Mouse (Mus musculus): Measurements from ENCODE around the gene Lypd6.

Lypd6 gene

DNA sequence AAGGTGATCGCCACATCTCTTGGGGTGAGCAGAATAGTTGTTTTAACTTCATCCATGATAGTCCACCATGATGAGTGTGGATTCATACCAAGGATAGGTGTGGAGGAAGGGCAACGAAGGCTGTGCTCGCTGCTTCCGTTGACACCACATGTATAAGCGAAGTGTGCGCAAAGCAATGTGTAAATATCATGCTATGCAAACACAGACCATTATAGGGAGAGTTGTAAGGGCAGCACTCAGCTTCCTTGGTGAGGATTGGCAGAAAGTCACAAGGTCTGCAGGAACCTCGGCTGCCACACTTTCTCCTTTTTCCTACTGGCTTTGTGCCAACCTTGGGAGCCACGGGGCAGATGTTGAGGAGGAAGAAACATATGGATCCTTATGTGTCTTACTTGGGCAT, 97.4 kb downstream of the Lypd6 start:
- intact Hi-C loops (cut with DNase I) = no loop called here

DNA sequence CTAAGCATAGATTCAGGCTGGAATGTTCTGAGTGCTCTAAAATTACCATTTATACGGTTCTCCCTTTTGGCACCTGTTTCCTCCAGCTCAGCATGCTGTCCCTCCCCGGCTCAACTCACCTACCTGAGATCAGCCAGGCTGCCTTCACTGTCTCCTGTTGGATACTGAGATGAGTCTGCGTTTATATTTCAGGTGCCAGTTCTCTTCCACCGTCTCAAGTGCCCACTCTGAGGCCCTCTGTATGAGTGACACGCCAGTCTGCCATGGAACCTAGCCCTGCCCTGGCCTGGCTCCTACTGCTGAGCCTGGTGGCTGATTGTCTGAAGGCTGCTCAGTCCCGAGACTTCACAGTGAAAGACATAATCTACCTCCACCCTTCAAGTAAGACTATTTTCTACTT, 99.0 kb downstream of the Lypd6 start:
- intact Hi-C loops (cut with DNase I) = no loop called here

DNA sequence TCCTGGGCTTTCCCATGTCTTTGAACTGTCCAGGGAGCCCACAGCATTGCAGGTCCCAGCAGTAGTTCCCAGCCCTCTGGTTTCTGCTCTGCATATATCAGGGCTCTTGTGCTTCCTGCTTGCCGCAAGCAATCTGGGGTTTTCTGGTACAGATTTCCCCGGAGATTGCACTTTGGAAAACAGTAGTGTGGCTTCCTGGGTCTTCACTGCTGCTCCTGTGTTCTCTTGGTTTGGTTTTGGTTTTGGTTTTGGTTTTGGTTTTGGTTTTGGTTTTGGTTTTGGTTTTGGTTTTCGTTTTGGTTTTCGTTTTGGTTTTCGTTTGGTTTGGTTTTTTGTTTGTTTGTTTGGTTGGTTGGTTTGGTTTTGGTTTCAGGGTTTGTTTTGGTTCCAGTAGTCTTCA, 99.9 kb downstream of the Lypd6 start:
- intact Hi-C loops (cut with DNase I) = no loop called here

- intact Hi-C loops (cut with DNase I) = no loop called here
These were observed 107.7 kb downstream of the Lypd6 start for GRCm38 (mm10) chr2:50173730-50174528.

- intact Hi-C loops (cut with DNase I) = no loop called here
These were observed 109.5 kb downstream of the Lypd6 start for GRCm38 (mm10) chr2:50175709-50176108.

GRCm38 (mm10) chr2:50179164-50179563, 112.9 kb downstream of the Lypd6 start:
- intact Hi-C loops (cut with DNase I) = no loop called here

- intact Hi-C loops (cut with DNase I) = no loop called here
These were observed 114.2 kb downstream of the Lypd6 start for GRCm38 (mm10) chr2:50180423-50180822.

GRCm38 (mm10) chr2:50181332-50181731, 115.1 kb downstream of the Lypd6 start:
- intact Hi-C loops (cut with DNase I) = no loop called here

DNA sequence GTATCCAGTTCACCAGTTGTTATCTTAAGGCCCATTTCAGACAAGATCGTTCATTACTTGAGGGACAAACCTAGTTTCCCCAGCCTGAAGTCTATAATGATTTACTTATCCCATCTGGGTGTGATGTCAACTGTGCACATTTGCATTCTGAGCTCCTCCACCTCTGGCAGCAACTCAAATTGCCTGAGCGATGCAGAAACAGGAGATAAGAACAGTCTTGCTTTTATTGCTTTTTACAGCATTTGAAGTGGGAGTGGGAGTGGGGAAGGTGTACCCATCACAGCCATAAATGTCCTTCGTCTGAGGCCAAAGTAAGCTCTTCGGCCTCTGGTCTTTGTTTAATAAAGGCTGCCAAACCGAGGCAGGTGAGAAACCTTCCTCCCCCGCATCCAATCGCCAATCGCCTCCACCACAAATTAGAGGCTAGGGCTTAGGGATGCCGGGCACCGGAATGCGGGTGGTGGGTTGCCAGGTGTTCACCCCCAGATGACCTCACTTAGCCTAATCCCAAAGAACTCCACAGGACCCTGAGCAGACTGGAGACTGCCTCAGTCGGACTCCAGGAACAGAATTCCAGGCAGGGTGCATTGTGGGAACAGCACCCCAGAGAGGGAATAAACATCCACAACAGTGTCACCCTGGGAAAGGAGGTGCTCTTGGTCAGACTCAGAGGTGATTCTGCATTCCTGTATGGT, 120.6 kb downstream of the Lypd6 start:
- intact Hi-C loops (cut with DNase I) = no loop called here

DNA sequence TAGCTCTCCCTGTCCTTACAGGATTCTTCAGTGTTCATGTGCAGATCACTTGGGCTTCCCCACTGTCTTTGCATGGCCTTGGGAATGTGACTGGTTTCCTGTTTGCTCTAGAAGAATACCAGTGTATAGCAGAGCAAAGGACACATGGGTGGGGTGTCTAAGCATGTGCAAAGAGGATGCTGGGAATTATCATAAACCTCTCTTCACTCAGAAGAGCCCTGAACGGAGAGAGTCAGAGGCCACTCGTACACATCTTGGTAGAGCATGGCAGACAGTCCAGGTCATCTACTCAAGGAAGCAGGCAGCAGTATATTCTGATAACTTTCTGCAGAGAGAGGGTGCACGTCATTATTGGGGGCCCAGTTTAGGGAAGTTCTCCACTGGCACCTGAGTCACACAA, 122.6 kb downstream of the Lypd6 start:
- intact Hi-C loops (cut with DNase I) = no loop called here

DNA sequence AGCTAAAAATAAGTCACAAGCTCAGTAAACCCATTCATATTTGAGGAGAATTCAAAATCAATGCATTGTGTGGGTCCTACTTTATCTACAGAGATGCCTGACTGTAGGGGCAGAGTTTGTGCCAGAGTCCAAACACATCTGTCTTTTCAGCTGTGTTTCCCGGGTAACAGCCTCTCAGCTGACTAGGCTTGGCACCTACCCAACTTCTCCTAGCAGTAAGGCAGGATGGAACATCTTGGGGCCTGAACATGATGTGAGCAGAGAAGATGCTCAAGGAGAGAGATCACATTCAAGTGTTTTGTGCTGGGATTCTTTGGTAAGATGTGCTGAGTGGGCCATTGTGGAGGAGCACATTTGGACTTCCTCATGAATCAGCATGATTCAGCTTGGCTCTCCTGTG, 130.5 kb downstream of the Lypd6 start:
- intact Hi-C loops (cut with DNase I) = no loop called here

GRCm38 (mm10) chr2:50197801-50198200, 131.6 kb downstream of the Lypd6 start:
- intact Hi-C loops (cut with DNase I) = no loop called here

DNA sequence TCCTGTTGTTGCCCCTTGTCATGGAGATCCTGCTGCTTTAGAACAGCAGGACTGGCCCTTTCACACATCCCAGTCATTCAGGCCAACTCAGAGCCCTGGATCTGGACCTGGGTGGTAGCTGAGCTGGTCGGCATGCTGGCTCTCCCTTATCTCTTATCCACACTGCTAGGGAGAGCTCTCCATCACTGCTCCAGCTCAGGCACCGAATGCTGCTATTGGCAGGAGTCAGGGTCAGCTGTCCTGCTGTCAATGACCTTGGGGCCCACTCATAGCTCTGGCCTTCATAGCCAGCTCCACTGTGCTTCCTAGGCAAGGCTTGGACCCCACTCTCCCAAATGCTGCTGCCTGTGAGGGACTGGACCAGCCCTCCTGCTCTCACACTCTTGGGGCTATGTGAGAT, 134.3 kb downstream of the Lypd6 start:
- intact Hi-C loops (cut with DNase I) = no loop called here

DNA sequence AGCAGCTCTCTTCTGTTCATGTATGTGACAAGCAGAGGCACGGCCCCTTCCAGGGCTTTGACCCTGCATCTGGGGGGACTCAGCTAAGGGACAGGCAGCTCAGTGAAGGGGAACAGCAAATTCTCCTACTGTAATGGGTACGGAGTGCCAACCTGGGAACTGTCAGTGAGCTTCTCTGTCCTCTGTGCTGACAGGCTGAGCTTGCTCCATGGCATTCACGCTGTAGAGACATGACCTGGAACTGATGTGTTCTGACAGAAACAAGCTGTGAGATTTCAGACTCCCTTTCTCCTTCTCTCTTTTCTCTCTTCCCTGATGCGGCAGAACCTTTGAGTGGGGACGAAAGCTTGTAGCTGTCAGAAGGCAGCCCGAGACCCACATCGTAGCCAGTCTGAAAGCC, 154.3 kb downstream of the Lypd6 start:
- intact Hi-C loops (cut with DNase I) = no loop called here

DNA sequence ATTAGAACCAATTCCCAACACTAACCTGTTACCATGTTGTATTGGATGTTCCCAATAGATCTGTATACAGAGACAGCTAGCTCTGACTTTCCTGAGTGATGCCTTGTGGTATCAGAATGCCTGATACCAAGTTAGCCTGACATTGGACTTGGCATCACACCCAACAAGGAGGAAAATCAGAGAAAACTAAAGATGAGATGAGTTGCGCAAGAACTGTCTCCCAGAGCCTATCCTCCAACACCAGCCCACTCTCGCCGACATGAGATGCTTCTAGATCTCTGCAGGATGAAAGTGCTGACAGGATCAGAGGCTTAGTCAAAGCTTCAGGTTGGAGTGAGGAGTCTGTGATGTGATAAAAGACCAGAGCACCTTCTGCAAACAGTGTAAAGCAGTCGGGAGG, 158.8 kb downstream of the Lypd6 start:
- intact Hi-C loops (cut with DNase I) = no loop called here

- intact Hi-C loops (cut with DNase I) = no loop called here
These were observed 167.3 kb downstream of the Lypd6 start for GRCm38 (mm10) chr2:50233491-50233890.

Measured in adrenal gland (tissue).